Mouse (Mus musculus): ENCODE data around the gene Ppif.

DNA sequence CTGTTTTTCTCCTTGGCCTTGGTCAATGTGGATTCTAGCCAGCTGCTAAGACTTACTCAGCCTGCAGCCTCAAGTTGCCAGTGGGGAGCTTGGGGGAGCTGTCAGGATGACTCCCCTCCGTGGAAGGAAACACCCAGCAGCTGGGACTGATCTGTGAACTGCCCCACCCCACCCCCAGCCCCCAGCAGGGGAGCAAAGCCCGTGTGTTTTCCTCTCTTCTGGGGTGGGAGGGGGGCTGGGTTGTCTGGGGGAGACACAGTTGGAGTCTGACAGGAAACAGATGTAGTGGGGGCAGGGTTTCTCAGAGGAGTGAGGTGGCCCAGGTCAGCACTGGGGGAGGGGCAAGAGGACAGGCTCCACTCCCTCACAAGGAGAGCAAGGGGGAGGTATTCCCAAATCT is 24.5 kb downstream of the Ppif start:
- TF ChIP-seq CTCF (conservative IDR thresholded peaks at IDR 0.05 in 1 of 2, IDR thresholded peaks at IDR 0.05 in 1 of 2; ENCODE audit: low read depth in 2 of 2, low read length in 2 of 2), result no peak
- no peak for TF ChIP-seq EP300 (IDR thresholded peaks at IDR 0.05; ENCODE audit: low read length)
- no peak for TF ChIP-seq UBTF (IDR thresholded peaks at IDR 0.05; ENCODE audit: low read depth, low read length)
- no peak for TF ChIP-seq NRF1 (IDR thresholded peaks at IDR 0.05; ENCODE audit: low read depth, low read length)
- TF ChIP-seq E2F4 (IDR thresholded peaks at IDR 0.05; ENCODE audit: insufficient replicate concordance, low read depth, low read length), result no peak
